Mouse (Mus musculus): ENCODE results near the gene Oas1h. TPM values are rescaled to one million over a fixed set of nuclear protein-coding genes. Genes with fewer than 3 reads are reported as not detected.
"Not testable (repeated sequence)": the region's sequence is repeated elsewhere in the genome, so short reads cannot be mapped to it uniquely, and the experiment has no call there.

The Oas1h gene
- polyA plus RNA-seq, 1 experiment from 2014 or later, result not detected

- H3K27me3 ChIP-seq (replicated peaks), result no peaks in the 10 kb centered on the region
- WGBS, result 63% methylated on average over 6 of the region's 6 CpGs
- no peak overlapping the region for H3K27ac ChIP-seq (replicated peaks)
- no peaks in the 10 kb centered on the region for H3K4me1 ChIP-seq
- no peak overlapping the region for H3K4me2 ChIP-seq
- no peak for ATAC-seq (ENCODE audit: low FRiP score)
- H3K9me3 ChIP-seq (replicated peaks), result no peaks in the 10 kb centered on the region
- H3K36me3 ChIP-seq, result no peaks in the 10 kb centered on the region
- no peak overlapping the region for H3K9ac ChIP-seq (replicated peaks)
- no peak overlapping the region for H3K4me3 ChIP-seq (replicated peaks)
These were observed 26.6 kb downstream of the Oas1h start for GRCm38 (mm10) chr5:120887831-120888230.

DNA sequence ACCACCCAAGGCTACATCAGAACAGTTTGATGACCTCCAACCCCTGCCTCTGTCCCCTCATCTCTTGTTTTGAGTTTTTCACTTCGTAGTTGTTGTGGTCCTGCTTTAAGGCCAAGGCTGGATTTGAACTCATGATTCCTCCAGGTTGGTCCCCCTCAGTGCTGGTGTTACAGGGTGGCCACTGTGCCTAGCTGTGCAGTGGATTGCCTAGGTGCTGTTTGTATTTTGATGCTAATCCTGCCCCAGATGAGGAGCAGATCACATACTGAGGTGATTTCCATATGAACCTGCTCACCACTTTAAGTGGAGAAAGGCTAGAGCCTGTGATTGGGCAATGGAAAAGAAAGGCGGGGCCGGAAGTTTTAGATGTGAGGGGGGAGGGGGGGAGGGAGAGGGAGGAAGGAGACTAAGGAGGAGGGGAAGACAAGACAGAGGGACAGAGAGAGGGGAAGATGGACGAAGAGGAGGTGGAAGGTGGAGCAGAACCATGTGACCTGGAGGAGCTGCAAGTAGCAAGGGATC, 27.1 kb downstream of the Oas1h start:
- not testable (repeated sequence) for H3K4me3 ChIP-seq (replicated peaks); H3K9me3 ChIP-seq (replicated peaks); H3K36me3 ChIP-seq; H3K9ac ChIP-seq (replicated peaks); ATAC-seq (ENCODE audit: low FRiP score); H3K4me1 ChIP-seq; H3K4me2 ChIP-seq; H3K27me3 ChIP-seq (replicated peaks); H3K27ac ChIP-seq (replicated peaks)
- WGBS, result 34% methylated on average over 4 of the region's 4 CpGs

GRCm38 (mm10) chr5:120890026-120890425, 28.8 kb downstream of the Oas1h start:
- 88% methylated on average over 2 of the region's 2 CpGs for WGBS

DNA sequence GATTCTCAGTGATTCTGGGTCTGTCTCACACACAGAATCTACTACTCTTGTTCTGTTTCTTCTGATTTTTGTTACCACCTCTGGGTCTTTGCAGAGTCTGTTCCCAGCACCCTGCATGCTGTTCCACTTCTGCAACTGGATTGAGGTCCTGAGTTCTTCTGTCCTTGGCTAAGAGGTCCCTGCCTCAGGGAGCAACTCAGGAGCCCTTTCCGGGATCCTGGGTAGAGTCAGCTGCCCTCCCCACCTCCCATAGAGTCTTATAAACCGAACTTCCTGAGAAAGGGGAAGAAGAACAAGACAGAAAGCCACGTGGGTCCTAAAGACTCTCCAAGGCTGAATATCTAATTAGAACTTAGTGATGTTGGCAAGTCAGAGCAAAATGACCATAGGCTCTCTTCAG, 29.8 kb downstream of the Oas1h start:
- Histone ChIP-seq H3K27ac (replicated peaks) (no peak overlapping the region), H3K9ac (replicated peaks) (no peak overlapping the region), H3K4me1 (no peaks in the 10 kb centered on the region), H3K4me2 (no peak overlapping the region), H3K4me3 (replicated peaks) (no peak overlapping the region), H3K27me3 (replicated peaks) (no peaks in the 10 kb centered on the region), H3K9me3 (replicated peaks) (no peaks in the 10 kb centered on the region), H3K36me3 (no peaks in the 10 kb centered on the region)
- 54% methylated on average over 3 of the region's 3 CpGs for WGBS
- no peak for ATAC-seq (ENCODE audit: low FRiP score)

More at GRCm38 (mm10) chr5:120890026-120890425, 28.8 kb downstream of the Oas1h start:
- H3K4me3 ChIP-seq (replicated peaks), result no peak overlapping the region
- no peaks in the 10 kb centered on the region for H3K4me1 ChIP-seq
- no peak for ATAC-seq (ENCODE audit: low FRiP score)
- no peak overlapping the region for H3K4me2 ChIP-seq
- no peak overlapping the region for H3K27ac ChIP-seq (replicated peaks)
- H3K9me3 ChIP-seq (replicated peaks), result no peaks in the 10 kb centered on the region
- H3K36me3 ChIP-seq, result no peaks in the 10 kb centered on the region
- no peak overlapping the region for H3K9ac ChIP-seq (replicated peaks)
- H3K27me3 ChIP-seq (replicated peaks), result no peaks in the 10 kb centered on the region

GRCm38 (mm10) chr5:120891566-120892242, 30.5 kb downstream of the Oas1h start:
- not testable (repeated sequence) for H3K9me3 ChIP-seq (replicated peaks); H3K36me3 ChIP-seq; H3K4me3 ChIP-seq (replicated peaks); H3K9ac ChIP-seq (replicated peaks); ATAC-seq (ENCODE audit: low FRiP score); H3K27ac ChIP-seq (replicated peaks); H3K4me2 ChIP-seq; H3K27me3 ChIP-seq (replicated peaks); H3K4me1 ChIP-seq
- 83% methylated on average over 2 of the region's 2 CpGs for WGBS

DNA sequence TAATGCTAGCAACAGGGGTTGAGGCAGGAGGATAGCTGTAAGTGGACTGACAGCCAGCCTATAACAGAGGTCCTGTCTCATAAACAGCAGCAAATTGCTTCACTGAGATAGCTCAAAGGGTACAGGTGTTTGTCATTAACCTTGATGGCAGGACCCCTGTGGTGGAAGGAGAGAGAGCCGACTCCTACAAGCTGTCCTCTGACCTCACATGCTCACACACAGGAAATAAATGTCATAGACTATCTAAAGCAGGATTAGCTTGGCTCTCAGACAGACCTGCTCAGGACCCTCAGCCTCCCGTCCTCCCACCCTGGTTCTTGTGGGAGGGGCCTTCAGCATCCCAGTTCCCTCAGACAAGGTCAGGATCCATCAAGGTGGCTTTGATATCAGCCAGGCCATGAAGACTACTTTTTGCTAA, 31.0 kb downstream of the Oas1h start:
- Histone ChIP-seq H3K27ac (replicated peaks) (no peak overlapping the region), H3K27me3 (replicated peaks) (no peaks in the 10 kb centered on the region), H3K9ac (replicated peaks) (no peak overlapping the region), H3K4me3 (replicated peaks) (no peak overlapping the region), H3K4me2 (no peak overlapping the region), H3K9me3 (replicated peaks) (no peaks in the 10 kb centered on the region), H3K36me3 (no peaks in the 10 kb centered on the region), H3K4me1 (no peaks in the 10 kb centered on the region)
- ATAC-seq (ENCODE audit: low FRiP score), result no peak
- WGBS, result 67% methylated on average over 2 of the region's 2 CpGs

DNA sequence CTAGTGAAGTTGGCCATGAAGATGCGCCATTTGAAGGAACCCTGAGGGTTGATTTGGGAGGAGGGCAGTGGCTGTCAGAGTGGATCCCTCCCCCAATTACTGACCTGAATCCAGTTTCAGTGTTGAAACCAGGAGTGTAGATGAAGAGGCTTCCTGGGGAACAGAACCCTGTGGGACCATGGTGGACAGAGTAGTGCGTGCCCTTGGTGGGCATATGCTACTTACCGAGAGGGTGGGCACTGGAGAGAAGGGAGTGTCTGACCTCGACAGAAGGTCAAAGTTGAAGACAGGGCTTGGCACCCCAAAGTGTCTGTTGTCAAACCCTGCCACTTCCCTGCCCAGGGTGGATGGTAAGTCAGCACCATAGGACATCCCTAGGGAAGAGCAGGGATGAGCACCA, 32.6 kb downstream of the Oas1h start:
- not testable (repeated sequence) for H3K36me3 ChIP-seq; H3K4me2 ChIP-seq; ATAC-seq (ENCODE audit: low FRiP score); H3K9me3 ChIP-seq (replicated peaks); H3K4me1 ChIP-seq; H3K27ac ChIP-seq (replicated peaks); H3K27me3 ChIP-seq (replicated peaks); H3K4me3 ChIP-seq (replicated peaks); H3K9ac ChIP-seq (replicated peaks)
- 91% methylated on average over 4 of the region's 4 CpGs for WGBS

GRCm38 (mm10) chr5:120894692-120895091, 33.5 kb downstream of the Oas1h start:
- H3K4me3 ChIP-seq (replicated peaks); H3K36me3 ChIP-seq; H3K27ac ChIP-seq (replicated peaks); H3K9me3 ChIP-seq (replicated peaks); H3K4me2 ChIP-seq; H3K27me3 ChIP-seq (replicated peaks); H3K4me1 ChIP-seq; ATAC-seq (ENCODE audit: low FRiP score); H3K9ac ChIP-seq (replicated peaks): not testable (repeated sequence)
- 84% methylated on average over 2 of the region's 2 CpGs for WGBS

- no peak overlapping the region for H3K4me3 ChIP-seq (replicated peaks)
- WGBS, result 80% methylated on average over 11 of the region's 11 CpGs
- no peak for ATAC-seq (ENCODE audit: low FRiP score)
- no peaks in the 10 kb centered on the region for H3K4me1 ChIP-seq
- H3K36me3 ChIP-seq, result no peaks in the 10 kb centered on the region
- H3K27ac ChIP-seq (replicated peaks), result no peak overlapping the region
- 0 out of 2 replicates have a peak, but pooled peaks cover 5% of the 10 kb centered on the region for H3K9me3 ChIP-seq (replicated peaks)
- no peak overlapping the region for H3K4me2 ChIP-seq
- H3K27me3 ChIP-seq (replicated peaks), result no peaks in the 10 kb centered on the region
- no peak overlapping the region for H3K9ac ChIP-seq (replicated peaks)
These were observed 34.1 kb downstream of the Oas1h start for GRCm38 (mm10) chr5:120895231-120895900.

GRCm38 (mm10) chr5:120898307-120898706, 37.1 kb downstream of the Oas1h start:
- Histone ChIP-seq H3K9ac (replicated peaks) (no peak overlapping the region), H3K4me1 (no peaks in the 10 kb centered on the region), H3K27me3 (replicated peaks) (no peaks in the 10 kb centered on the region), H3K4me3 (replicated peaks) (no peak overlapping the region), H3K36me3 (no peaks in the 10 kb centered on the region), H3K4me2 (no peak overlapping the region), H3K9me3 (replicated peaks) (0 out of 2 replicates have a peak, but pooled peaks cover 5% of the 10 kb centered on the region), H3K27ac (replicated peaks) (no peak overlapping the region)
- 85% methylated on average over 6 of the region's 6 CpGs for WGBS
- ATAC-seq (ENCODE audit: low FRiP score), result no peak

DNA sequence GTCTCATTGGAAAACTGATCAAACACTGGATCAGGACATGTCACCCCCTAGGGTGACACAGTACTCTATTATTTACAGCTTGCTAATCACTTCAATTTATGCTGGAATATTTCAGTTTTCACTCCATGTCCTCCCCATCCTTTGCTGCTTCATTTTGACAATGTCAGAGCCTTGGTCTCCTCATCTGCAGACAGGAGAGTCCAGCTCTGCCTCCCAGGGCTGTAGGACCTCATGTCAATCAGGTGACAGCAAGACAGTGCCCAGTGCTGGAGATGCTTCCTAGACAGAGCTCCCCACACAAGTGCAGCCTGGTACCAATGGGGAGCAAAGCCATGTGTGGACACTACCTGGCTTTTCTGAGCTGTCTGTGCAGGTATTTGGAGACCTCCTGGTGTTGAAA, 37.5 kb downstream of the Oas1h start:
- no peak for ATAC-seq (ENCODE audit: low FRiP score)
- H3K27me3 ChIP-seq (replicated peaks), result no peaks in the 10 kb centered on the region

GRCm38 (mm10) chr5:120900666-120901065, 39.4 kb downstream of the Oas1h start:
- no peak overlapping the region for H3K27ac ChIP-seq (replicated peaks)
- no peak overlapping the region for H3K9ac ChIP-seq (replicated peaks)
- H3K36me3 ChIP-seq, result no peaks in the 10 kb centered on the region
- no peak overlapping the region for H3K4me2 ChIP-seq
- 75% methylated on average over 1 of the region's 1 CpGs for WGBS
- no peaks in the 10 kb centered on the region for H3K4me1 ChIP-seq
- H3K9me3 ChIP-seq (replicated peaks), result 0 out of 2 replicates have a peak, but pooled peaks cover 5% of the 10 kb centered on the region
- ATAC-seq (ENCODE audit: low FRiP score), result no peak
- H3K4me3 ChIP-seq (replicated peaks), result no peak overlapping the region
- H3K27me3 ChIP-seq (replicated peaks), result no peaks in the 10 kb centered on the region

More for the DNA sequence above, 37.5 kb downstream of the Oas1h start:
- H3K9ac ChIP-seq (replicated peaks), result no peak overlapping the region
- no peak overlapping the region for H3K27ac ChIP-seq (replicated peaks)
- no peak overlapping the region for H3K4me3 ChIP-seq (replicated peaks)
- no peaks in the 10 kb centered on the region for H3K4me1 ChIP-seq
- H3K4me2 ChIP-seq, result no peak overlapping the region
- 0 out of 2 replicates have a peak, but pooled peaks cover 5% of the 10 kb centered on the region for H3K9me3 ChIP-seq (replicated peaks)
- no peaks in the 10 kb centered on the region for H3K36me3 ChIP-seq

All from neural tube, embryonic 15.5 days (tissue).